Mouse (Mus musculus) hindbrain, postnatal 0 days (tissue): ENCODE data around the gene Fkbp7. TPM values are rescaled to one million over a fixed set of nuclear protein-coding genes. Genes with fewer than 3 reads are reported as not detected.
A peak's percentile ranks its signal among the peaks of the same experiment; 100 is the strongest.

ENCODE experiments used
- ATAC-seq: fragments of 200-750 bp; cut with Nextera tagmentation; 2 replicates; pipeline ENCODE4 v1.8.0; 2017; ENCODE audit warnings: mild to moderate bottlenecking, moderate TSS enrichment, moderate library complexity
- DNase-seq: peaks from one replicate; pipeline ENCODE4 v3.0.0-alpha.2; 2015; ENCODE audit warnings: low spot score
- H3K27ac ChIP-seq: fragments of 300-500 bp; sonication (generic); 2 replicates; pipeline ENCODE4 v1.5.1; 2014; ENCODE audit warnings: mild to moderate bottlenecking
- H3K27me3 ChIP-seq: fragments of 300-500 bp; sonication (generic); 2 replicates; pipeline ENCODE4 v1.6.1; 2014; ENCODE audit warnings: low read length, mixed read lengths; ENCODE audit not compliant: insufficient read depth
- H3K36me3 ChIP-seq: fragments of 300-500 bp; sonication (generic); 2 replicates; pipeline ENCODE4 v1.6.1; 2014; ENCODE audit warnings: low read length, mixed read lengths; ENCODE audit not compliant: insufficient read depth
- H3K4me1 ChIP-seq: fragments of 300-500 bp; sonication (generic); 2 replicates; pipeline ENCODE4 v1.6.1; 2014; ENCODE audit warnings: antibody characterized with exemption, low read length, mixed read lengths; ENCODE audit not compliant: insufficient read depth
- H3K4me2 ChIP-seq: fragments of 300-500 bp; sonication (generic); 2 replicates; pipeline ENCODE4 v1.6.1; 2014; ENCODE audit warnings: low read depth, mild to moderate bottlenecking, low read length, moderate library complexity, mixed read lengths
- H3K4me3 ChIP-seq: fragments of 300-500 bp; sonication (generic); 2 replicates; pipeline ENCODE4 v1.5.1; 2014; ENCODE audit warnings: low read length
- H3K9ac ChIP-seq: fragments of 300-500 bp; sonication (generic); replicated peaks from 2 replicates; pipeline ENCODE4 v1.6.1; 2014; ENCODE audit warnings: mild to moderate bottlenecking, low read length, moderate library complexity, mixed read lengths
- H3K9me3 ChIP-seq: fragments of 300-500 bp; sonication (generic); 2 replicates; pipeline ENCODE4 v1.6.1; 2016; ENCODE audit warnings: low read length, mixed read lengths
- CTCF ChIP-seq: IDR thresholded peaks from 2 replicates; pipeline ENCODE4 v1.5.1; 2016; ENCODE audit warnings: antibody characterized with exemption, control low read depth, low read depth
- WGBS: fragments of 180-500 bp; shearing (Covaris S2); extraction: QIAGEN DNeasy Blood & Tissue Kit; methylation state at CpG from one replicate; pipeline ENCODE4 v1.1.7; 2014; 5-methylcytosine and 5-hydroxymethylcytosine counted together
- polyA plus RNA-seq: library from polyadenylated mRNA; unstranded; fragments of >200 nt; fragmentation: Nextera tagmentation; extraction: Ambion mirVana; gene quantifications from 2 replicates; pipeline ENCODE4 v1.2.1, GENCODE M21; 2015
- total RNA-seq: library from RNA; depleted of rRNA; stranded (reverse); fragments of >200 nt; gene quantifications from 2 replicates; pipeline ENCODE4 v1.2.3, GENCODE M21; 2014; rRNA removed

Fkbp7 gene
- 2.7 and 5.9 TPM in 2 replicates for total RNA-seq
- polyA plus RNA-seq = 15.5 and 16.8 TPM in 2 replicates

GRCm38 (mm10) chr2:76672966-76673392, at the start of gene Fkbp7:
Fkbp7 (minus strand) TSS chr2:76673116.
- no peak for TF ChIP-seq CTCF
- peak; percentile 94 for ATAC-seq
- WGBS = under 1% methylated on average over 17 of the region's 17 CpGs

GRCm38 (mm10) chr2:76719650-76720049, 46.7 kb upstream of the Fkbp7 start:
- no peak overlapping the region for H3K4me3 ChIP-seq
- H3K27me3 ChIP-seq = no peaks in the 10 kb centered on the region
- DNase-seq (no peak), ATAC-seq (no peak)
- H3K4me1 ChIP-seq = no peaks in the 10 kb centered on the region
- H3K36me3 ChIP-seq = peaks cover 15% of the 10 kb centered on the region; the same call in 1 of the 2 replicates
- H3K27ac ChIP-seq = no peak overlapping the region
- H3K4me2 ChIP-seq = no peak overlapping the region
- TF ChIP-seq CTCF = no peak
- H3K9ac ChIP-seq = no peak overlapping the region
- WGBS = 97% methylated on average over 14 of the region's 14 CpGs
- peaks cover 34% of the 10 kb centered on the region for H3K9me3 ChIP-seq

More at GRCm38 (mm10) chr2:76672966-76673392, at the start of gene Fkbp7:
- H3K9ac ChIP-seq = peak within 1 kb of the TSS; percentile 60
- peaks cover 11% of the 10 kb centered on the region for H3K4me1 ChIP-seq
- peak within 1 kb of the TSS; percentile 79 for H3K27ac ChIP-seq
- H3K4me3 ChIP-seq = peak within 1 kb of the TSS; percentile 43
- H3K27me3 ChIP-seq = no peaks in the 10 kb centered on the region
- H3K36me3 ChIP-seq = no peaks in the 10 kb centered on the region
- no peaks in the 10 kb centered on the region for H3K9me3 ChIP-seq
- DNase-seq = peak; percentile 94
- H3K4me2 ChIP-seq = peak within 1 kb of the TSS; percentile 74

GRCm38 (mm10) chr2:76714984-76715383, 42.1 kb upstream of the Fkbp7 start:
- no peak for TF ChIP-seq CTCF
- Histone ChIP-seq H3K36me3 (peaks cover 41% of the 10 kb centered on the region), H3K27me3 (no peaks in the 10 kb centered on the region), H3K27ac (no peak overlapping the region), H3K4me3 (no peak overlapping the region), H3K9me3 (peaks cover 47% of the 10 kb centered on the region), H3K9ac (no peak overlapping the region), H3K4me1 (no peaks in the 10 kb centered on the region), H3K4me2 (no peak overlapping the region)
- no peak for ATAC-seq
- 75% methylated on average over 8 of the region's 8 CpGs for WGBS
- DNase-seq = no peak

GRCm38 (mm10) chr2:76708512-76708911, 35.6 kb upstream of the Fkbp7 start:
- Histone ChIP-seq H3K9me3 (peaks cover 30% of the 10 kb centered on the region), H3K4me3 (no peak overlapping the region), H3K27ac (no peak overlapping the region), H3K27me3 (no peaks in the 10 kb centered on the region), H3K4me2 (no peak overlapping the region), H3K4me1 (no peaks in the 10 kb centered on the region), H3K36me3 (peaks cover 26% of the 10 kb centered on the region), H3K9ac (no peak overlapping the region)
- no peak for TF ChIP-seq CTCF
- peak; percentile 2 for DNase-seq
- ATAC-seq = no peak
- whole genome bisulfite sequencing = 90% methylated on average over 3 of the region's 3 CpGs

GRCm38 (mm10) chr2:76705655-76706054, 32.7 kb upstream of the Fkbp7 start:
- Histone ChIP-seq H3K36me3 (peaks cover 14% of the 10 kb centered on the region), H3K4me3 (no peak overlapping the region), H3K27me3 (no peaks in the 10 kb centered on the region), H3K4me1 (no peaks in the 10 kb centered on the region), H3K9me3 (peaks cover 14% of the 10 kb centered on the region), H3K9ac (no peak overlapping the region), H3K4me2 (no peak overlapping the region), H3K27ac (no peak overlapping the region)
- DNase-seq (no peak), ATAC-seq (no peak)
- no peak for TF ChIP-seq CTCF
- 85% methylated on average over 13 of the region's 13 CpGs for whole genome bisulfite sequencing

GRCm38 (mm10) chr2:76702751-76703150, 29.8 kb upstream of the Fkbp7 start:
- no peak for ATAC-seq
- Histone ChIP-seq H3K9ac (no peak overlapping the region), H3K4me1 (no peaks in the 10 kb centered on the region), H3K27ac (no peak overlapping the region), H3K4me2 (no peak overlapping the region), H3K36me3 (0 out of 2 replicates have a peak, but pooled peaks cover 3% of the 10 kb centered on the region), H3K27me3 (no peaks in the 10 kb centered on the region), H3K9me3 (no peaks in the 10 kb centered on the region), H3K4me3 (no peak overlapping the region)
- TF ChIP-seq CTCF = no peak
- DNase-seq = no peak
- 86% methylated on average over 5 of the region's 5 CpGs for WGBS

- DNase-seq = no peak
Observed at GRCm38 (mm10) chr2:76702188-76702587, 29.3 kb upstream of the Fkbp7 start.

More at GRCm38 (mm10) chr2:76702188-76702587, 29.3 kb upstream of the Fkbp7 start:
- H3K9me3 ChIP-seq = no peaks in the 10 kb centered on the region
- H3K27me3 ChIP-seq = no peaks in the 10 kb centered on the region
- TF ChIP-seq CTCF = no peak
- H3K9ac ChIP-seq = no peak overlapping the region
- no peaks in the 10 kb centered on the region for H3K4me1 ChIP-seq
- H3K4me3 ChIP-seq = no peak overlapping the region
- H3K4me2 ChIP-seq = no peak overlapping the region
- H3K27ac ChIP-seq = no peak overlapping the region
- H3K36me3 ChIP-seq = 0 out of 2 replicates have a peak, but pooled peaks cover 3% of the 10 kb centered on the region
- 92% methylated on average over 3 of the region's 3 CpGs for WGBS
- no peak for ATAC-seq
